Mouse (Mus musculus): ENCODE data around the gene Ube2s.

DNA sequence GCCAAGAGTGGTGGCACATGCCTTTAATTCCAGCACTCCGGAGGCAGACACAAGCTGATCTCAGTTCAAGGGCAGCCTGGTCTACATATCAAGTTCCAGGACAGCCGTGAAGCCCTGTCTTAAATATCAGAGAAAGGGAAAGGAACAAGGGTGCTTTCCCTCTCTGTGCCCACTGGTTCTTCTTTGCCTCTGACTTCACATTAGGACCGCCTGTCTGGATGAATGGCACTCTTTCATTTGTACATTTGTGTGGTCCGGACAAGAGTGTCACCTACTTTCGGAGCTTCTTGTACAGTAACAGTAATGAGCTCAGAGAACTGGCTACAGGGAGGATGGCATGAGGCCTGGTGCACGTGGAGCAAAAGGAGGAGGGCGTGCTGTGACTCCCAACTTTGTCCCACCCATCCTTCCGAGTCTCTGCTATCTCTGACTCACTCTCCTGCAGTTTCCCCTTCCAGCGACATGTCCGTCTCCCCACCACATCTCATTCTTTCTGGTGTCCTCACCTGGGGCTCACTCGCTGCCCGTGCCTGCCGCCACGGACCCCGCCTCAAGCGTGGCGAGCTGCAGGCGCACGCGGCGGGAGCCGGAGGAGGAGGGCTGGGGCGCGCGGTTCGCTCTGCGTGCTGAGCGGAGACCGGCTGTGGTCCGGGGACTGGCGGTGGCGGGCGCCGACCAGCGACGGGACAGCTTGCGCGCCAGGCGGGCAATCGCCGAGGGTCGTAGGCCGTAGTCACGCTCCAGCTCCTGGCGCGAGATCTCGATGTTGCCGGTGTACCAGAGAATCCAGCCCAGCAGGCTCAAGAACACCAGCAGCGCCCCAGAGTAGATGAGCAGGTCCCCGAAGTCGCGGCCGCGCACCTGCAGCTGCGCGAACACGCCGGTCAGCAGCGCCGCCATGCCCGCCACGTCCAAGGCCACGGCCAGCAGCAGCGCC, 23.6 kb downstream of the Ube2s start:
- TF ChIP-seq CTCF (conservative IDR thresholded peaks at IDR 0.05; ENCODE audit: low read length) (no peak), POU5F1 (IDR thresholded peaks at IDR 0.05; ENCODE audit: borderline replicate concordance, low read length) (no peak), NANOG (IDR thresholded peaks at IDR 0.05; ENCODE audit: borderline replicate concordance, low read length) (no peak)

Measured in E14TG2a.4 (cell line).